Mouse (Mus musculus) yolk sac, embryonic 10.5 days (tissue): ENCODE measurements around the gene Zpbp2.
A peak's percentile ranks its signal among the peaks of the same experiment; 100 is the strongest.
"Not testable (repeated sequence)": the region's sequence is repeated elsewhere in the genome, so short reads cannot be mapped to it uniquely, and the experiment has no call there.

ENCODE experiments used
- DNase-seq: peaks from one replicate; pipeline ENCODE4 v3.0.0-alpha.2; 2017; ENCODE audit warnings: low spot score

Gene Zpbp2

GRCm38 (mm10) chr11:98590548-98591445 is 39.9 kb downstream of the Zpbp2 start:
- no peak for DNase-seq

- DNase-seq = no peak
Measured at GRCm38 (mm10) chr11:98595021-98595420, 44.1 kb downstream of the Zpbp2 start.

- DNase-seq = no peak
Measured at GRCm38 (mm10) chr11:98595473-98595872, 44.6 kb downstream of the Zpbp2 start.

- no peak for DNase-seq
Measured at GRCm38 (mm10) chr11:98595955-98596354, 45.1 kb downstream of the Zpbp2 start.

- DNase-seq = peak; percentile 47
Measured at GRCm38 (mm10) chr11:98597363-98597762, 46.5 kb downstream of the Zpbp2 start.

- no peak for DNase-seq
Measured at GRCm38 (mm10) chr11:98597991-98598390, 47.1 kb downstream of the Zpbp2 start, which contains the start of gene Lrrc3c. Gene Lrrc3c (plus strand): TSS chr11:98598291.

- no peak for DNase-seq
Measured at GRCm38 (mm10) chr11:98598851-98599290, 48.0 kb downstream of the Zpbp2 start.

GRCm38 (mm10) chr11:98599291-98599690 is 48.4 kb downstream of the Zpbp2 start:
- DNase-seq = no peak

GRCm38 (mm10) chr11:98602090-98602690 is 51.3 kb downstream of the Zpbp2 start:
- DNase-seq = peak; percentile 70

GRCm38 (mm10) chr11:98603953-98604352 is 53.1 kb downstream of the Zpbp2 start:
- DNase-seq = no peak

GRCm38 (mm10) chr11:98604911-98605310 is 54.0 kb downstream of the Zpbp2 start:
- not testable (repeated sequence) for DNase-seq

GRCm38 (mm10) chr11:98606763-98607162 is 55.9 kb downstream of the Zpbp2 start:
- DNase-seq = peak; percentile 16
